Mouse (Mus musculus): Measurements from ENCODE around the gene Blvra.
"Not testable (repeated sequence)": the region's sequence is repeated elsewhere in the genome, so short reads cannot be mapped to it uniquely, and the experiment has no call there.

The Blvra gene

DNA sequence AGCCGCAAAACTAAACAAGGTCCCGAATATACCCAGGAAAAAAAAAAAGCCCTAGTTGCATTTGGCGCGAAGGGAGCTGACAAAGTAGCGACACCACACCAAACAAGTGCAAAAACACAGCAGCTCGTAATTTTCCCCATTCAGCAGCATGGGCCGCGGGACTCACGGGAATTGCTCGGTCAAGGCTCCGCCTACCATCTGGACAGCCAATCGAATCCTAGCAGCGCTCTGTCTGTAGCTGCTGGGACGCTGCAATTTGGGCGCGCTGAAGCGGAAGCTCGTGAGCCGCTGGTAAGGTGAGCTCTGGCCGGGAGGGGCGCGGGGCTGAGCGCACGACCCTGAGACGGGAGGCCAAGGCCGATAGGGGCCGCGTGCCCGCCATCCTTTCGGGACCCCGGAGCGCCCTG lies at the start of gene Blvra:
Gene Blvra (plus strand): TSS at position 231 of the 407 bp plus-strand sequence.
- peak; percentile 82 for DNase-seq

DNA sequence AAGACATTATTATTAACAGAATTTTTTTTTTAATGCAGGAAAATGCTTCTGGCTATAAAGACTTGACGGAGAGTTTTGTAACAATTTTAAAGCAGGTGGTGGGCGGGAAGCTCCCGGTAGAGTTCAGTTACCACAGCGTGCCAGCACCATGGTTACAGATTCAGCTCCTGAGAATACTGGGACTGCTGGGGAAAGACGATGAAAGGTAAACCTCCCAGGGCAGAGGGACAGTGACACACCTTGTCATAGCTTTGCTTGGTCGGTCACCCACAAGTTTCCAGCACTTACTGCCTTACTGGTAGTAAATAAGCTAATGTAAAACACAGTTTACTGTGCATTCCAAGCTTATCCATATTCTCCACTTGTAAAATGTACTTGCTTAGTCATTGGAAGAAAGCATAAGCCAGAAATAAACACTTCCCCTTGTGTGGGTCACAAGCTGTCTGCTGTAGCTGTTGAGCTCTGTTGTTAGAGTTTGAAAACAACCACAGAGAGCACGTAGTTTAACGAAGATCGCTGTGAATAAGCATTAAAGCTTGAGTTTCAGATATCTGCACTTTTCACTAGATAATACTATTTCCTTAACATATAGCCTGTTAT lies 35.4 kb upstream of the Blvra start:
- peak; percentile 22 for DNase-seq

DNA sequence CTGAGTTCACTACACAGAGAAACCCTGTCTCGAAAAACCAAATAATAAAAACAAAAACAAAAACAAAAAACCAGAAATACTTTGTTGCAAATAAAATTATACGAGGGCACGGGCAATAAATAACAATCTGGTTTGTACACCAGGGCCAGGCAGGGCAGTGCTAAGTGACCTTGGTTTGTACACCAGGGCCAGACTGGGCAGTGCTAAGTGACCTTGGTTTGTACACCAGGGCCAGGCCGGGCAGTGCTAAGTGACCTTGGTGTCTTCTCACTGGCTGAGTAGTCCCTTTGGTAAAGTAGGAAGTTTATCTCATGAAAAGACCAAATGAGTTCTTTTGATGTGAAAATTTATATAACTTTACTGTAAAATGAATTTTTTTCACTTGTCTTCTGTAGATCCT lies 33.2 kb upstream of the Blvra start:
- DNase-seq: no peak

DNA sequence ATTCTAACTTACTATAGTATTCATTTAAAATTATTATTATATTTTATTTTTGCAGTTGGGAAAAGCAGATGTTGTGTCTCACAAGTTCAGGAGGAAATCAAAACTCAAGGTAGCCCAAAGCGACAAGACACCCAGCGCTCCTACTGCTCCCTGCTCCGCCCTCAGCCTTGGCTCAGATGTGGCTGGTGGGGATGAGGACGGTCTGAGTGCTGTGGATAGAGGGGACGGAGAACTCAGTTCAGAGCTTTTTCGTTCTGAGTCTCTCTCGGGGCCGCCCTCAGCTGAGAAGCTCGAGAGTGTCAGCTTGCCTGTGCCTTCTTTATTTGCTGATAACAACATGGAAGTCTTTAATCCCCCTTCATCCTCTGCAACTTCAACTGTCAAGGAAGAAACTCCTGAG lies 9.0 kb upstream of the Blvra start:
- DNase-seq: no peak

DNA sequence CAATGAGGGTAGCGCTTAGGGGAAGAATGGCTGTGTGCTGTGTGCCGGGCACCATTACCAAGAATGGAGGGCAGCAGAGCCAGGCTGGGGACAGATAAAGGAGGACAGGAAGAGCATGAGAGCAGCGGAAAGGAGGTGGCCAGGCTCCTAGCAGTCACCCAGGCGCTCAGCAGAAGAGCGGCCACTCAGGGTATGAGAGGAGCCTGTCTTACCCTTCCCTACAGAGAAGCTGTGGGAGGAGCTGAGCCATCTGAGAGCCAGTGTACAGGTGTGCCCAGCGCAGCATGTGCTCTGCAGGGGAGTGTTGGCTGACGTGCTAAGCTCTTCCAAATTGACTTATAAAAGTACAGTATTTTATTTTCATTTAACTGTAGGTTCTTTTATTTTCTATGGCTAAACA lies 1.7 kb upstream of the Blvra start:
- no peak for DNase-seq

DNA sequence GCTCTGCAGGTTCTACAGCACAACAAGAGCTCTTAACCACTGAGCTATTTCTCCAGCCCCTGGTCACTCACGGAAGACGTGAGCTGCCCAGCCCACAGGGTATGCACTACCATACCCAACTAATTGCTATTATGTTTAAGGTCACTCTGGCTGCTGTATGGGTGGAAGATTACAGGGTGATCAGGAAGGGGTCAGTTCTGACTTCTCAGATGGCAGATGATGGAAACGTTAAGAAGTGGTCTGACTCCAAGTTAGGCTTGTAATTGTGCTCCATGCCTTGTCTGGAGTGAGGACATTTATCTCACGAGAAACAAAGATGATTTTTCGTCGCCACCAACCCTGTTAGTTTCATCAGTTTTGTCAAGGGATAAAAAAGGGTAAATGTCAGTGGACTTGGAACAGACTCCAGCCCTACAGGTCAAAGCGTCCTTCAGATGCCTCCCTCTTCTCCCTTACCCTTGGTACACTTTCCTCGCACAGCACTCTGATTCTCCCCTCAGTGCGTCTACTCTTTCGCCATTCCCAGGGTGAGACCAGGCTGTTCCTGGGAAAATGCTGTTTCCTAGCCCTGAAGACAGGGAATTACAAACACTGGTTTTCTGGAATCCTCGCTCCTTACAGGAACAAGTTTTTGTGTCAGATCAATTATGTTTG lies 557 bp upstream of the Blvra start:
- no peak for DNase-seq

DNA sequence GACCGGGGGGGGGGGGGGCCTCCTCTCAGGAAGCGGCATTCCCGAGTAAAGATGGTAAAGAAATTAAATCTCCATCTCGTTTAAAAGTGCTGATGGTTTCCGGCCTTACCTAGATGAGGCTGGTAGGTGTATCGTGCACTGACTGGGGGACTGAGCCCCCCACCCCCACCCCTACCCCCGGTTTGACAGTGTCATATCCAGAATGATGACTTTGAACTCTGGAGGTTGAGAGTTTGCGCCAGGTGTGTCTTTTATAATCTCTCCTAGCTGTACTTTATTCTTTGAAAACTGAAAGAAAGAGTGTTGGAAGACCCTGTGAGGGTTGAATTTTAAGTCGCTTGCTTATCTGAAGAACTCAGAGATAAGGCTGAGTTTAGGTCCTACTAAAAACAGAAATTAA lies 414 bp downstream of the Blvra start:
- no peak for DNase-seq

DNA sequence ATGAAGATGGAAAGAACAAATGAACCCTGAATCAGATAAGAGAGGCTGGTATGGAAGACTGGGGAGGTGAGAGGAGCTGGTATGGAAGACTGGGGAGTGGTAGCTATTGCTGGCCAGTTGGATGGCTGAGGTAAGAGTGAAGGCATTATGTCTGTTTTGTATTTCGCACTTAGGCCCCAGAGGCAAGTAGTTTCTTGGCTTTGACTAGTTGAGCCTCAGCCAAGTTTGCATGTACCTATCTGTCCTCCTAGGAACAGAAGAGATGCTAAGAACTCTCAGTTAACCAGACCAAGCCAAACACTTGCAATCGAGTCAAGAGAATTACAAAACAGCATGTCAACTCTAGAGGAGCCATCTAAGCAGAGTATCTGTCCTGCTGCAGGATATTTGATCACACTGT lies 3.7 kb downstream of the Blvra start:
- no peak for DNase-seq

DNA sequence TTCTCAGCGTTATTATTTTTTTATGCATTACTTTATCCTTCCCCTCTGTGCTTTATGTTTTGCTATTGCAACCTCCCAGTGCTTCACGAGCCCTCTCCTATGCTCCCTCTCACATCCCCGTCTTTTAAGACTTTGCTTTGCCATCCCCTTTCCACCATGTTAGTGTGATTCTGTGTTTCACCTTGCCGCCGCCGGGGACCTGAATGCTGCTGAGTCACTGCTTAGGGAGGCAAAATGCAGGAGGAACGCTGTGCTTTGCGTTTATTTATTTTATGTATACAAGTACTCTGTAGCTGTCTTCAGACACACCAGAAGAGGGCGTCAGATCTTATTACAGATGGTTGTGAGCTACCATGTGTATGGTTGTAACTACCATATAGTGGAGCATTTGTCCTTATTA lies 7.1 kb downstream of the Blvra start:
- DNase-seq: no peak

DNA sequence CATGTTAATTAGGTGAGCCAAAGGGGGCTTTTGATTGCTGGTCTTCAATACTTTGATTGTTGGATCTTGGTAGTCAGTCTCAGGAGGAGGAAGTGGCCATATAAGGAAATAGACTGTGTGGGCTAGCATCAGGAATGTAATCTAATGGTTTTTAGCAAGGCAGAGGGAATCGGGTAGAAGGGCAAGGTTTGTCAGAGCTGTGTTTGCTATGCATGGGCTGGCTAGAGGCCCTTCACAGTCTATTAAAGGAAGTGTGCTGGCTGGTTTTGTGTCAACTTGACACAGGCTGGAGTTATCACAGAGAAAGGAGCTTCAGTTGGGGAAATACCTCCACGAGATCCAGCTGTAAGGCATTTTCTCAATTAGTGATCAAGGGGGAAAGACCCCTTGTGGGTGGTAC lies 8.6 kb downstream of the Blvra start:
- DNase-seq: not testable (repeated sequence)

DNA sequence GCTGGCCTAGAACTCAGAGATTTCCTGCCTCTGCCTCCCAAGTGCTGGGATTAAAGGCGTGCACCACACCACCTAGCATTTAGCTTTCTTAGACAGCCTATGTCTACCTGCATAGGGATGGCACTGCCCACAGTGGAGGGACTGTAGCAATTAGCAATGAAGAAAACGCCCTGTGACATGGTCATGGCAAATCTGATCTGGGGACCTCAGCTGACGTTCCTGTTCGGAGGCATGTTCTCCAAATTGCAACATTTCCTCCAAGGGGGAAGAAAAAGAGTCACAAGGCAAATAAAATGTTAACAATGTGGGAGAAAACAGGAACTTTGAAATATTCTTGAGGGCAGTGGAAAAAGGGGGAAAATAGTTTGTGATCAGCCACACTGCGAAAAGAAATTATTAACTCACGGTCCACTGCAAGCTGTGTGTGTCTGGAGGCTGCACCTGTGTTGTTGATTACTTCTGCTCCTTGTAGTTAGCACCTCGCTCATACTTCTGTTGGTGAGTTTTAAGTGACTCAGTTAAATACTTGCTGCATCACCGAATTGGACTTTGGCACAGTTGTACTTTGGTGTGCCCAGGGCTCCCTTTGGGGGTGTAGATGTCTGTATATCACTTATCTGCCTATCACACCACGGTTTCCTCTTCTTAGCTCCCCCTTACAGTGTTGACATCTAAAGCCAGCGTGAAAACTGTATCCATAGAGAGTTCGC lies 9.6 kb downstream of the Blvra start:
- DNase-seq: no peak

DNA sequence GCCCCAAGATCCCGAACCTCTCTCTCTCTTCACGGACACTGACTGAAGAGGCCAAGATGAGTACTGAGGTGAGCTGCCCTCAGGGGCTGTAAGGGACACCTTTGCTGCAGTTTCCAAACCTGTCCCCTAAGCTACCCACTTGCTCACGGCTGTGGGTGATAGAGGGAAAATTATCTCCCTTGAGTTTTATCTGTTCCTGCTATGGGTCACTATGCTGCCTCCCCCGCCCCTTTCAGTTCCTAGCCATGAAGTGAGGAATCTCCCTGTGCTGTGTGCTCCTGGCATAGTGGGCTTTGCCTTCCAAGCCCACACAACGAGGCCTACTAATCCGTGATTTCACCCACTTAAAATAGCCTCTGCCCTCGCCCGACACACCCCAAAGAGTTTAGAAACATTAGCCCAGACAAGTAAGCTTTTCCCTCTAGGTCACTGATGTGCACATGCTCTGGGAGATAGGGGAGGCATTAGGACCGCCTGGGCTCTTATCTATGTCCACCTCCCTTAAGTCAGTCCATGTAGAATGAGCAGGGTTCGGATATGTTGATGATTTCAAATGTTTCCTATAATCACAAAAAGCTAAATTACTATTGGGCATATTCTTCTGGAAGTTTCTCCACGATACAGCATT lies 10.2 kb downstream of the Blvra start:
- DNase-seq: no peak

DNA sequence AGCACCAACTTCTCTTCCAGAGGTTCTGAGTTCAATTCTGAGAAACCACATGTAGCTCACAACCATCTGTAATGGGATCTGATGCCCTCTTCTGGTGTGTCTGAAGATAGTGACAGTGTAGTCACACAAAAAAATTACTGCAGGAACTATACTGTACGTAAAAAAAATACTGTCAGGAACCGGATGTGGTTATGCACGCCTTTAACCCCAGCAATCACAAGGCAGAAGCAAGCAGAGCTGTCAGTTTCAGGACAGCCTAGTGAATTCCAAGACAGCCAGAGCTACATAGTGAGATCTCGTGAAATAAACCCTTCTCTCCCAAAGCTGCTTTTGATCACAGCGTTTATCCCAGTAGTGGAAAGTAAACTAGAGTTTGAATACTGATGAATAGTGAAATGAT lies 15.8 kb downstream of the Blvra start:
- DNase-seq: no peak

DNA sequence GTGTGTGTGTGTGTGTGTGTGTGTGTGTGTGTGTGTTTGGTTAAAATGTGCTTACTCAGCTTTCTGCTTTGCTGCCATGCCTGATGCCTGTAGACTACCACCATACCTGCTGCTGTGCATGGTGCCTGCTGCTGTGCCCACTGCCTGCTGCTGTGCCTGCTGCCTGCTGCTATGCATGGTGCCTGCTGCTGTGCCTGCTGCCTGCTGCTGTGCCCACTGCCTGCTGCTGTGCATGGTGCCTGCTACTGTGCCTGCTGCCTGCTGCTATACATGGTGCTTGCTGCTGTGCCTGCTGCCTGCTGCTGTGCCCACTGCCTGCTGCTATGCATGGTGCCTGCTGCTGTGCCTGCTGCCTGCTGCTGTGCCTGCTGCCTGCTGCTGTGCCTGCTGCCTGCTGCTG lies 19.7 kb downstream of the Blvra start:
- not testable (repeated sequence) for DNase-seq

DNA sequence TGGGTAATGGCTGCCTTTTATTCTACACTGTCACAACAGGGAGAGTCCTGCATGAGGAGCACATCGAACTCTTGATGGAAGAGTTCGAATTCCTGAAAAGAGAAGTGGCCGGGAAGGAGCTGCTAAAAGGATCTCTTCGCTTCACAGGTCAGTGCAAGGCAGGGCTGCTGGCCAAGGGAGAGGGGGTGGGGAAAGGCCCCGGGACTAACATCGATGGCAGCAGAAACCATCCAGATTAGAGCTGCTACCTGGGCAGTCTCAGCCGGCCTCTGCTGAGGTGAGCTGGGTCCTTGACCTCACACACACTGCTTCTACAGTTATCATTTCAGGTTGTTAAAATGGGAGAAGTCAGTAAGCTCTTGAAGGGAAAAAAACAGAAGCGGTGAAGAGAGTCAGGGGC lies 21.5 kb downstream of the Blvra start:
- DNase-seq: no peak

DNA sequence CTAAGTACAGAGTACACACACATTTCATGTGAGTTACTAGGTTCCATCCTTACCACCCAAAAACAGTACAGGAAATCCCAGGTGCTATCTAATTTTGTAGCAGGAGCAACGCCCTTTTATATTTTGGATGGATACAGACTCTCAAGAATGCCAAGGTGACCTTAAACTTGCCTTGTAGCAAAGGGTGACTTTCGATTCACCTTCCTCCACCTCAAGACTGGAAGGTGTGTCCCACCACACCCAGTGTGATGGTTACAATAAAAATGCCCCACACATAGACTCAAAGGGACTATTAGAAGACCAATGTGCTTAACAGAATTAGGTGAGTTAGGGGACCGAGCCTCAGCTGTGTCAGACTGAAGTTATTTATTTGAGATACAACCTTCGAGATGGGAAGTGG lies 38.5 kb downstream of the Blvra start:
- no peak for DNase-seq

DNA sequence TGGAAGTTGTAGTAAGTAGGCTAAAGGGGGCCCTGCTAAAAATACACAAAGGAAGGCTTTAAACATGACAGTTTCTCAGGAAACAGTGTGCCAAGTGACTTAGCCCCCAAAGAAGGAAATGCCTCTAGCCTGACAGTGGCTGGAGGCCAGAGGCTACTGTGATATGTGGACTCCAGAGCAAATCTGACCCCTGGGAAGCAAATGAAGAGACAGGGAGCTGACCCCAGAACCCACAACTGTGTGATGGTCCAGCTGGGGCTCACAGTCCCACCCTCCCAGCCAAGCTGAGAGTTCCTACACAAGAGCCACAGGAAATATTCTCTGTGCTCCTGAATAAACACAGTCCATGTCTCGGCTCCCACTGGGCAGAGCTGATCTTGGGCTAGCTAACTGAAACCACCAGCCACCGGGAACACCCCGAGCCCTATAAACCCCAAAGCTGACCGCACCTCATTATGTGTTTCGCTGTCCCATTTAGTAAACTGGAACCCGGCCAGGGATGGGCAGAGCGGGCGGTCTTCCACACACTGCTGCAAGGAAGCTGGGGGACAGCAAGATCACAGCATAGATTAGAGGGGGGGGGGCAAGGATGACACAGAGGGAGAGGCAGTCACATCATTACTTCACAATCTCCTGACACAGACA lies 51.2 kb downstream of the Blvra start:
- DNase-seq: no peak

DNA sequence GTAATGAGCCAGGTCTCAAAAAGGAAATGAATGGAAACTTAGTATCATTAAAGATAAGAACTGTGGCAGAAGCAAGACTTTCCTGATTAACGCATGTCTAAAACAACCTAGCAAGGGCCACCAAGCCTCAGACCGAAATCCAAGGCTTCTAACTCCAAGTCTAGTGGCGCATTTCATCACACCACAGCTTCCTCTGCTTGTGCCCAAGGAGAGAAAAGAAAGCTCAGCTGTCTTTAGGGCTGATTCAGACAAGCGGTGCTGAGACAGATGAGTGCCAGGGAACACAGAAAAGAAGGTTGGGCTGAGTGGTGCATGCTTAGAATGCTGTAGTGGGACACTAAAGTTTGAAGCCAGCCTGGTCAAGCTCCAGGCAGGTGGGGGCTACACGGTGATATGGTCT lies 58.5 kb downstream of the Blvra start:
- DNase-seq: no peak

DNA sequence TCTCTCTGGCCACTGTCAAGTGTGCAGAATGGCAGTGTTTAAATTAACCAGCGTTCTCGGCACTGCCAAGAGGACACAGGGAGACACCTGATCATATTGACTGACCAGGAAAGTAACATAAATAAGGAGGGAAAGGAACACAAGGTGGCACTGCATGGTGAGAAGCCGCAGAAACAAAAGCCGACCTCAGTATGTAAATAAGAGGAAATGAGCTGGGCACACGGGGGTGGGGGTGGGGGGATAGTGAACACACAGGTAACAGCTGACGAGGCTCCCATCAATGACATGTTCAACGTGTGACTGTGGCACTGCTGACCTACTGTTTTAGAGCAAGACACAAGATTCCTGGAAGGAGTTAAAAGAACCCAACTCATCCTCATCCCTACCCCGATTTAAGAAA lies 60.9 kb downstream of the Blvra start:
- no peak for DNase-seq

DNA sequence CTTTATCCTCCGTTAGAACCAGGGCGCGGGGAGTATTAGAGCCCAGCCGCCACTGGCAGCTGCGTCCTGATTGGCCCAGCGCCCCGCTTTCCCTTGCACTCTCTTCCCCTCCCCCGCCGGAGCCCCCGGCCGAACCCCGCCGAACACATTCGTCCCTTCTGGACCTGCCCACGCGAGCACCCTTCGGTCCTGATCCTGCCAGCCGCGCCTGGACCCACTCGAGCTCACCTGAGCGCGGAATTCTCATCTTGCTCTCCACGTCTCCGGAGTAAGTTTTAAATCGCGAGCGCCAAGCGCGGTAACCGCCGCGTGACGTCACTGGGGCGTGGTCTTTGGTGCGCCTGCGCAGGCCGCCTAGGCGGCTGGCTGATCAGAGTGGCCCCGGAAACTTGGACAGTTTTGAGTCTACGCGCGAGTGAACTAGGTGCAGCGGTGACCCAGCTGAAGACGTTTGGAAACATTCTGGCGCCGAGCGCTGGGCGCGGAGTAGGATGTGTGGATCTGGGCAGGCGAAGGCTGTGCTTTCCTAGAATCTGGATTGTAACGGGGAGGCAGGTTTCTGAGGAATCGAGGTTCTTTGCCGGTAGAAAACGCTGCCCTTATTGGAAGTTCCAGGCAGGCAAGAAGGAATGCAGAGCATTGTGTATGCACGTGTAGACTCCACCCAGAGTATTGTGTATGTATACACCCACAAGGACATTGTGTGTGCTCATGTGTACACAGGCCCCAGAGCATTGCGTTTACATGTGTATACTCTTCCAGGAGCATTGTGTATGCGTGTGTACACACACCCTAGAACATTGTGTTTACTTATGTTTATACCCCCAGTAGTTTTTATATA lies 63.4 kb downstream of the Blvra start, which contains the start of gene Ncaph:
Gene Ncaph (minus strand): TSS at position 334 of the 841 bp plus-strand sequence.
- peak; percentile 90 for DNase-seq

DNA sequence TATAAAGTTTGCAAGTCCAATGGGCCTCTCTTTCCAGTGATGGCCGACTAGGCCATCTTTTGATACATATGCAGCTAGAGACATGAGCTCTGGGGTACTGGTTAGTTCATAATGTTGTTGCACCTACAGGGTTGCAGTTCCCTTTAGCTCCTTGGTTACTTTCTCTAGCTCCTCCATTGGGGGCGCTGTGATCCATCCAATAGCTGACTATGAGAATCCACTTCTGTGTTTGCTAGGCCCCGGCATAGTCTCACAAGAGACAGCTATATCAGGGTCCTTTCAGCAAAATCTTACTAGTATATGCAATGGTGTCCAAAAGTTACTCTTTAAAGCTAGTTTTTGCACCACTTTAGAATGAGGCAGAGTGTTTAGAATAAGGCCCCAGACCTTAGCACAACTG lies 64.8 kb downstream of the Blvra start:
- DNase-seq: not testable (repeated sequence)

DNA sequence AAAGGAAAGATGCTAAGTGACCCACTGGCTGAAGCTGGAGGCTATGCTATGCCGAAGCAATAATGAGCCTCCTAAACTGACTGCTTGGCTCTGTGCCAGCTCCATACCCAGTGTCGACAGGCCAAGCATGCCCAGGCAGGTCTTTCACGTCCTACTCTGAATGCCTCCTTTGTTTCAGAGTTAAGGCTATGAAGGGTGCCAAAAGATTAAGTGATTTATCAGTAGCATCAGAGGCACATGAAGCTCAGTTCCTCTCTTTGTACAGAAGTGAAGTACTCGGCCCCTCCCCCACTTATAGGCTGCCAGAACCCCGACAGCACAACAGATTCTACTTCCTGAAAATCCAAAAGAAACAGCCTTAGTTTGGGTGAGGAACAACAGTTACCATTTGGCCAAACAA lies 66.5 kb downstream of the Blvra start:
- DNase-seq: peak; percentile 21

All from right cerebral cortex, postnatal 14 days (tissue).